Comparison of ENCODE assay signal across 7 mouse cellular contexts in the genomic region with DNA sequence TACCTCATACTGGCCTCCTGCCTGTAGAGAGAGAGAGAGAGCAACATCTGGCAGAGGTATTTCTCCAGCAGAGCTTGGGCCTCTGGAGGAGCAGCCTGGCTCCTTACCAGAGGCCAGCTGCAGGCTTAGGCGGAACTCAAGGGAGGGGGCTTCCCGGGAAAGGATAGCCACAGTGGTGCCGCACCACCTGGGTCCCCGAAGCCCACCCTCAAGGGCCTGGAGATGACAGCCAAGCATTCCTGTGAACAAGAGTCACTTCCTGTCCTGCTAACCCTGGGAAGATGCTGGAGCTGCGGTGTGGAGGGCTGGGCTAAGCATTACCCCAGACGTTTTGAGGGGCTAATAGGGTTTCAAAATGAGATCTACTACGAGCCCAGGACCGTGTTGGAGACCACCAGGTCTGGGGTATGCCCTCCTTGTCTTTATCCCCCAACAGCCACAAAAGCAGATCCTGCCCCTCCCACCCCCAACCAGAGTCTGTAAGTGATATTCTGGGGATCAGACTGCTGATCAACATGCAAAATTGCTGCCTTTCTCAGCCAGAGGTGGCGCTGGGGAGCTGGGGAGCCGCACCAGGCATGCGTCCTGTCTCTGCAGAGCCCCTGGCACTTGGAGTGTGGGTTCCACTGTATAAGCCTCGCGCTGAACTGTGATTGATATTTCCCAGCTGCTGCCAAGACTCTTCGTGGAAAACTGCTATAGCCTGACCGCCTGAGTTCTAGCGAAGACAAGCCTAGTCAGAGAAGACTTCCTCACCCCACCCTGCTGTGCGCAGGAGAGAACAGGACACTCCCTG. TPM values are rescaled to one million over a fixed set of nuclear protein-coding genes. Genes with fewer than 3 reads are reported as not detected.
A peak's percentile ranks its signal among the peaks of the same experiment; 100 is the strongest.
DNase-seq lines count a peak whose midpoint lies in the region; ATAC-seq and TF ChIP-seq lines count a peak whose summit lies in the region.

No protein-coding gene starts in this region.

- peaks cover 7% of the 10 kb centered on the region; the same call in 1 of the 2 replicates for H3K27me3 ChIP-seq in midbrain, embryonic 10.5 days (ENCODE audit: low read depth, poor library complexity, severe bottlenecking)
- no peaks in the 10 kb centered on the region for H3K27me3 ChIP-seq in stomach, embryonic 14.5 days (ENCODE audit: control insufficient read depth, insufficient read depth, low read length)

- H3K27ac ChIP-seq in cortical plate, adult 2 months (ENCODE audit: insufficient read depth, low read length) = no peak overlapping the region
- H3K27ac ChIP-seq in midbrain, embryonic 10.5 days (replicated peaks) = peak overlapping the region; percentile 53
- H3K27ac ChIP-seq in stomach, embryonic 14.5 days (ENCODE audit: low read length) = peak overlapping the region; percentile 96

- no peaks in the 10 kb centered on the region for H3K9me3 ChIP-seq in midbrain, embryonic 10.5 days (replicated peaks)
- H3K9me3 ChIP-seq in stomach, embryonic 14.5 days (ENCODE audit: control insufficient read depth, low read depth, low read length) = no peaks in the 10 kb centered on the region

- H3K9ac ChIP-seq in stomach, embryonic 14.5 days (replicated peaks; ENCODE audit: low read depth, low read length) = 0 out of 2 replicates have a peak overlapping the region, but pooled peaks have one; percentile 6

- ATAC-seq in stomach, embryonic 14.5 days (ENCODE audit: insufficient number of reproducible peaks, insufficient read depth, low FRiP score, low read depth) = peak; percentile 85

- peak; percentile 87 for DNase-seq in adrenal gland, postnatal 10 days
- DNase-seq in gastrocnemius, postnatal 14 days = peak; percentile 89
- peak; percentile 31 for DNase-seq in hindlimb bud, embryonic 11.5 days (ENCODE audit: extremely low spot score, low read depth, low spot score)
- DNase-seq in left cerebral cortex, postnatal 14 days (ENCODE audit: low spot score in 2 of 2) = peak; percentile 77 to 83
- DNase-seq in midbrain, embryonic 10.5 days (ENCODE audit: low spot score) = peak; percentile 79

- peak; percentile 68 for TF ChIP-seq CTCF in cortical plate, adult 2 months (IDR thresholded peaks at IDR 0.05; ENCODE audit: extremely low read depth, insufficient read depth, low read length)

- peak overlapping the region; percentile 26 for H3K4me2 ChIP-seq in stomach, embryonic 14.5 days (replicated peaks; ENCODE audit: low read depth, low read length)

- no peaks in the 10 kb centered on the region for H3K36me3 ChIP-seq in midbrain, embryonic 10.5 days
- H3K36me3 ChIP-seq in stomach, embryonic 14.5 days (ENCODE audit: control insufficient read depth, insufficient read depth, low read length) = no peaks in the 10 kb centered on the region

- intact Hi-C loops in gastrocnemius, postnatal 14 days (cut with DNase I; ENCODE audit: low total_unique reads) = loop anchor here (10.0 kb wide), 1 partner anchor 278 kb away; no protein-coding TSS in a partner anchor
- intact Hi-C loops in left cerebral cortex, postnatal 14 days (cut with DNase I) = loop anchor here (5.0 kb wide), 1 partner anchor 181 kb away; no protein-coding TSS in a partner anchor

- H3K4me1 ChIP-seq in cortical plate, adult 2 months (ENCODE audit: control insufficient read depth, insufficient read depth, low read length) = peaks cover 5% of the 10 kb centered on the region
- H3K4me1 ChIP-seq in midbrain, embryonic 10.5 days = peaks cover 28% of the 10 kb centered on the region
- H3K4me1 ChIP-seq in stomach, embryonic 14.5 days (ENCODE audit: control insufficient read depth, insufficient read depth, low read length) = peaks cover 33% of the 10 kb centered on the region

- TF ChIP-seq POLR2A in cortical plate, adult 2 months (IDR thresholded peaks at IDR 0.05; ENCODE audit: extremely low read depth, insufficient read depth, low read length) = peak; percentile 64; the same call in 1 of the 2 replicates

- 17% methylated on average over 17 of the region's 17 CpGs for WGBS in midbrain, embryonic 10.5 days
- WGBS in stomach, embryonic 14.5 days = 7% methylated on average over 17 of the region's 17 CpGs

- no peak overlapping the region for H3K4me3 ChIP-seq in cortical plate, adult 2 months (ENCODE audit: insufficient read depth, low read length)
- peak overlapping the region; percentile 7 for H3K4me3 ChIP-seq in midbrain, embryonic 10.5 days
- H3K4me3 ChIP-seq in stomach, embryonic 14.5 days (ENCODE audit: low read depth, low read length) = peak overlapping the region; percentile 9; the same call in 1 of the 2 replicates

RNA-seq across cellular contexts. Expression of a gene that starts 7.1 kb away (rescaled TPM):
- 100 to 1,000 TPM; 228 to 231 TPM for total RNA-seq in adrenal gland, postnatal 10 days (2021)
- polyA plus RNA-seq in cortical plate, adult 2 months (2012; rRNA removed) = 90.2 and 91.3 TPM in 2 replicates
- total RNA-seq in gastrocnemius, postnatal 14 days (2021) = 100 to 1,000 TPM; 223 to 260 TPM
- 10 to 100 TPM; 40.5 to 44.3 TPM for total RNA-seq in left cerebral cortex, postnatal 14 days (2021)
- 8.0 and 14.7 TPM in 2 replicates for polyA plus RNA-seq in midbrain, embryonic 10.5 days (2016; fragmentation: Nextera tagmentation; extraction: Ambion mirVana)
- 275 and 292 TPM in 2 replicates for polyA plus RNA-seq in stomach, embryonic 14.5 days (2014; fragmentation: Nextera tagmentation; extraction: Ambion mirVana)

Comparison
In these comparisons a context has a peak if more than half of its experiments do, and no peak if none do; other contexts are left out.
1. DNase-seq: peak in every context shown above with its lines; median percentile 89 in gastrocnemius, postnatal 14 days; 87 in adrenal gland, postnatal 10 days; 80 in left cerebral cortex, postnatal 14 days; 79 in midbrain, embryonic 10.5 days; 31 in hindlimb bud, embryonic 11.5 days.
2. RNA of a gene that starts 7.1 kb away (total RNA-seq): 223 to 260 TPM in gastrocnemius, postnatal 14 days and 228 to 231 TPM in adrenal gland, postnatal 10 days; 40.5 to 44.3 TPM in left cerebral cortex, postnatal 14 days; every median in the first group is over 4 times any median in the second.